In the genomic region with DNA sequence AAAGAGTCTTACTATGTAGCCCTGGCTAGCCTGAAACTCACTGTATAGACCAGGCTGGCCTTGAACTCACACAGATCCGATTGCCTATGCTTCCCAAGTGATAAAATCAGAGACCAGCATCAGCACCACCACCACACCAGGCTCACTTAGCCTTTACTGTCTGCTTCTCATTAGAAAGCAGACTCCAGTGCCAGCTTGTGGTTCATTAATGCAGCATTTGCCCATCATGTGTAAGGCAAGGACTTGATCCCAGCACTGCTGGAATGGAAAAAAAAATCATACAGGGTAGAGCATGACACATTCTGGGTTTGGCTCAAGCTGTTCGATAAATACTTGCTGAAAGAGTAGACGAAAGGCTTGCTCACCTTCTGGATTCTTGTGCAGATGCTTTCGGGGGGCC, we compare ENCODE assay signal across 32 mouse cellular contexts. TPM values are rescaled to one million over a fixed set of nuclear protein-coding genes. Genes with fewer than 3 reads are reported as not detected.
DNase-seq lines count a peak whose midpoint lies in the region; ATAC-seq and TF ChIP-seq lines count a peak whose summit lies in the region.
"Had no signal": no experiment of that assay in that cellular context is flagged by ENCODE, and none has a peak within 500 bp of the region (broad histone marks: within the 10 kb centered on the region; RNA-seq: fewer than 3 reads in every experiment).

No protein-coding gene starts in this region.

- DNase-seq in midbrain, embryonic 10.5 days (ENCODE audit: low spot score), result no peak
- no peak for DNase-seq in heart, postnatal 14 days
- no peak for DNase-seq in kidney, adult 18-20 months
- DNase-seq: adrenal gland, postnatal 25 days; cerebellum, adult 9-11 months; gastrocnemius, postnatal 10 days; kidney, postnatal 36 days; left cerebral cortex, postnatal 4 days; lung, embryonic 14.5 days; lung, postnatal 36 days had no signal

- no peaks in the 10 kb centered on the region for H3K9me3 ChIP-seq in midbrain, embryonic 13.5 days
- H3K9me3 ChIP-seq in midbrain, embryonic 10.5 days (replicated peaks), result no peaks in the 10 kb centered on the region
- H3K9me3 ChIP-seq in hindbrain, embryonic 16.5 days (ENCODE audit: control insufficient read depth, low read length), result no peaks in the 10 kb centered on the region
- no peaks in the 10 kb centered on the region for H3K9me3 ChIP-seq in neural tube, embryonic 14.5 days (ENCODE audit: control insufficient read depth, low read length)
- H3K9me3 ChIP-seq: embryonic facial prominence, embryonic 12.5 days; heart, embryonic 10.5 days; limb, embryonic 15.5 days had no signal

- no peak overlapping the region for H3K27ac ChIP-seq in midbrain, embryonic 13.5 days
- no peak overlapping the region for H3K27ac ChIP-seq in midbrain, embryonic 10.5 days (replicated peaks)
- no peak overlapping the region for H3K27ac ChIP-seq in cortical plate, adult 2 months (ENCODE audit: insufficient read depth, low read length)
- peak overlapping the region; percentile 87; the same call in 1 of the 2 replicates for H3K27ac ChIP-seq in hindbrain, embryonic 16.5 days (ENCODE audit: low read depth, low read length)
- 0 out of 2 replicates have a peak overlapping the region, but pooled peaks have one; percentile 55 for H3K27ac ChIP-seq in neural tube, embryonic 14.5 days (ENCODE audit: low read depth, low read length)
- H3K27ac ChIP-seq: embryonic facial prominence, embryonic 12.5 days; heart, embryonic 10.5 days; limb, embryonic 15.5 days; liver, embryonic 14.5 days; stomach, postnatal 0 days had no signal

- H3K9ac ChIP-seq in midbrain, embryonic 13.5 days (replicated peaks), result no peak overlapping the region
- no peak overlapping the region for H3K9ac ChIP-seq in hindbrain, embryonic 16.5 days (ENCODE audit: low read depth, low read length)
- no peak overlapping the region for H3K9ac ChIP-seq in neural tube, embryonic 14.5 days (replicated peaks; ENCODE audit: low read depth, low read length)
- H3K9ac ChIP-seq: embryonic facial prominence, embryonic 12.5 days; limb, embryonic 15.5 days; liver, embryonic 14.5 days; lung, embryonic 14.5 days had no signal

- TF ChIP-seq CTCF in cortical plate, adult 2 months (IDR thresholded peaks at IDR 0.05; ENCODE audit: extremely low read depth, insufficient read depth, low read length), result no peak

- no peaks in the 10 kb centered on the region for H3K36me3 ChIP-seq in midbrain, embryonic 13.5 days
- no peaks in the 10 kb centered on the region for H3K36me3 ChIP-seq in midbrain, embryonic 10.5 days
- no peaks in the 10 kb centered on the region for H3K36me3 ChIP-seq in hindbrain, embryonic 16.5 days (ENCODE audit: control insufficient read depth, insufficient read depth, low read length)
- H3K36me3 ChIP-seq in neural tube, embryonic 14.5 days (ENCODE audit: control insufficient read depth, insufficient read depth, low read length), result no peaks in the 10 kb centered on the region
- H3K36me3 ChIP-seq: embryonic facial prominence, embryonic 12.5 days; limb, embryonic 15.5 days had no signal

- no peak for ATAC-seq in midbrain, embryonic 13.5 days
- ATAC-seq in hindbrain, embryonic 16.5 days, result no peak
- no peak for ATAC-seq in neural tube, embryonic 14.5 days (ENCODE audit: low read depth)
- ATAC-seq: forebrain, embryonic 14.5 days; intestine, embryonic 16.5 days had no signal

- intact Hi-C loops in heart, postnatal 14 days (cut with DNase I), result no loop called here

- H3K4me1 ChIP-seq in midbrain, embryonic 13.5 days (replicated peaks), result 0 out of 2 replicates have a peak, but pooled peaks cover 8% of the 10 kb centered on the region
- peaks cover 12% of the 10 kb centered on the region for H3K4me1 ChIP-seq in midbrain, embryonic 10.5 days
- H3K4me1 ChIP-seq in cortical plate, adult 2 months (ENCODE audit: control insufficient read depth, insufficient read depth, low read length), result 0 out of 2 replicates have a peak, but pooled peaks cover 2% of the 10 kb centered on the region
- peaks cover 2% of the 10 kb centered on the region; the same call in 1 of the 2 replicates for H3K4me1 ChIP-seq in hindbrain, embryonic 16.5 days (ENCODE audit: control insufficient read depth, insufficient read depth, low read depth, low read length)
- H3K4me1 ChIP-seq in neural tube, embryonic 14.5 days (ENCODE audit: control insufficient read depth, insufficient read depth, low read length), result no peaks in the 10 kb centered on the region

- peaks cover 18% of the 10 kb centered on the region; the same call in 1 of the 2 replicates for H3K27me3 ChIP-seq in midbrain, embryonic 13.5 days
- H3K27me3 ChIP-seq in midbrain, embryonic 10.5 days (ENCODE audit: low read depth, poor library complexity, severe bottlenecking), result peaks cover 39% of the 10 kb centered on the region
- H3K27me3 ChIP-seq in hindbrain, embryonic 16.5 days (replicated peaks; ENCODE audit: control insufficient read depth, insufficient read depth, low read length), result no peaks in the 10 kb centered on the region
- no peaks in the 10 kb centered on the region for H3K27me3 ChIP-seq in neural tube, embryonic 14.5 days (ENCODE audit: control insufficient read depth, insufficient read depth, low read length)

- H3K4me2 ChIP-seq in midbrain, embryonic 13.5 days (replicated peaks), result peak overlapping the region; percentile 50
- peak overlapping the region; percentile 58 for H3K4me2 ChIP-seq in hindbrain, embryonic 16.5 days (ENCODE audit: low read length)
- H3K4me2 ChIP-seq in neural tube, embryonic 14.5 days (ENCODE audit: low read depth, low read length), result peak overlapping the region; percentile 47
- H3K4me2 ChIP-seq: limb, embryonic 15.5 days; lung, embryonic 14.5 days had no signal

- WGBS in midbrain, embryonic 13.5 days, result 93% methylated on average over 4 of the region's 4 CpGs
- WGBS in midbrain, embryonic 10.5 days, result 84% methylated on average over 4 of the region's 4 CpGs
- 89% methylated on average over 4 of the region's 4 CpGs for WGBS in hindbrain, embryonic 16.5 days
- 92% methylated on average over 4 of the region's 4 CpGs for WGBS in neural tube, embryonic 14.5 days

- no peak for TF ChIP-seq POLR2A in cortical plate, adult 2 months (IDR thresholded peaks at IDR 0.05; ENCODE audit: extremely low read depth, insufficient read depth, low read length)

- H3K4me3 ChIP-seq in midbrain, embryonic 13.5 days (replicated peaks), result peak overlapping the region; percentile 41
- no peak overlapping the region for H3K4me3 ChIP-seq in midbrain, embryonic 10.5 days
- peak overlapping the region; percentile 53; the same call in 1 of the 2 replicates for H3K4me3 ChIP-seq in cortical plate, adult 2 months (ENCODE audit: insufficient read depth, low read length)
- H3K4me3 ChIP-seq in hindbrain, embryonic 16.5 days (ENCODE audit: low read length), result peak overlapping the region; percentile 50
- H3K4me3 ChIP-seq in neural tube, embryonic 14.5 days (ENCODE audit: low read depth, low read length), result peak overlapping the region; percentile 39; the same call in 1 of the 2 replicates
- H3K4me3 ChIP-seq: erythroblast, embryonic 14.5 days; limb, embryonic 15.5 days; megakaryocyte, embryonic 14.5 days had no signal

RNA-seq across cellular contexts. Expression of a gene that starts 11.3 kb away (rescaled TPM):
- 12.1 and 13.6 TPM in 2 replicates for polyA plus RNA-seq in midbrain, embryonic 13.5 days (2015; fragmentation: Nextera tagmentation; extraction: Ambion mirVana)
- polyA plus RNA-seq in midbrain, embryonic 10.5 days (2016; fragmentation: Nextera tagmentation; extraction: Ambion mirVana), result 6.4 and 6.6 TPM in 2 replicates
- polyA plus RNA-seq in cortical plate, adult 2 months (2012; rRNA removed), result 27.5 and 32.5 TPM in 2 replicates
- 27.2 and 33.9 TPM in 2 replicates for polyA plus RNA-seq in hindbrain, embryonic 16.5 days (2015; fragmentation: Nextera tagmentation; extraction: Ambion mirVana)
- 20.4 and 24.7 TPM in 2 replicates for polyA plus RNA-seq in neural tube, embryonic 14.5 days (2014; fragmentation: Nextera tagmentation; extraction: Ambion mirVana)
- total RNA-seq in heart, postnatal 14 days (2021), result 10 to 100 TPM; 37.9 to 46.1 TPM
- total RNA-seq: neutrophil, adult 5-6 weeks had no signal
- polyA plus RNA-seq: erythroblast, embryonic 14.5 days had no signal

RNA-seq across cellular contexts. Expression of a gene that starts 19.1 kb away (rescaled TPM):
- polyA plus RNA-seq in midbrain, embryonic 13.5 days (2015; fragmentation: Nextera tagmentation; extraction: Ambion mirVana), result 0.57 and 0.73 TPM in 2 replicates
- not detected in 2 replicates for polyA plus RNA-seq in midbrain, embryonic 10.5 days (2016; fragmentation: Nextera tagmentation; extraction: Ambion mirVana)
- polyA plus RNA-seq in cortical plate, adult 2 months (2012; rRNA removed), result 0.79 and 1.2 TPM in 2 replicates
- polyA plus RNA-seq in hindbrain, embryonic 16.5 days (2015; fragmentation: Nextera tagmentation; extraction: Ambion mirVana), result 0.34 and 0.67 TPM in 2 replicates
- polyA plus RNA-seq in neural tube, embryonic 14.5 days (2014; fragmentation: Nextera tagmentation; extraction: Ambion mirVana), result 0.89 and 1.3 TPM in 2 replicates
- total RNA-seq in heart, postnatal 14 days (2021), result not detected
- total RNA-seq: common myeloid progenitor, adult 5-6 weeks; gastrocnemius, postnatal 10 days; granulocyte monocyte progenitor cell, adult 5-6 weeks; hematopoietic stem cell, adult 5-6 weeks; left cerebral cortex, adult 18-20 months; neutrophil, adult 5-6 weeks had no signal
- polyA plus RNA-seq: embryonic facial prominence, embryonic 12.5 days; erythroblast, embryonic 14.5 days; forebrain, embryonic 14.5 days; heart, embryonic 10.5 days; heart, embryonic 16.5 days; intestine, embryonic 16.5 days; kidney, embryonic 14.5 days; limb, embryonic 15.5 days; liver, embryonic 14.5 days; lung, embryonic 14.5 days; small intestine, adult 2 months; stomach, postnatal 0 days; urinary bladder, adult 2 months had no signal

RNA-seq across cellular contexts. Expression of a gene that starts 21.9 kb away (rescaled TPM):
- 1.2 and 1.3 TPM in 2 replicates for polyA plus RNA-seq in midbrain, embryonic 13.5 days (2015; fragmentation: Nextera tagmentation; extraction: Ambion mirVana)
- 2.0 and 2.1 TPM in 2 replicates for polyA plus RNA-seq in midbrain, embryonic 10.5 days (2016; fragmentation: Nextera tagmentation; extraction: Ambion mirVana)
- 12.2 and 12.8 TPM in 2 replicates for polyA plus RNA-seq in cortical plate, adult 2 months (2012; rRNA removed)
- 2.3 and 3.4 TPM in 2 replicates for polyA plus RNA-seq in hindbrain, embryonic 16.5 days (2015; fragmentation: Nextera tagmentation; extraction: Ambion mirVana)
- polyA plus RNA-seq in neural tube, embryonic 14.5 days (2014; fragmentation: Nextera tagmentation; extraction: Ambion mirVana), result 1.6 and 2.2 TPM in 2 replicates
- total RNA-seq in heart, postnatal 14 days (2021), result 1 to 10 TPM; 4.5 to 5.5 TPM
- polyA plus RNA-seq: erythroblast, embryonic 14.5 days had no signal

RNA-seq across cellular contexts. Expression of a gene that starts 29.0 kb away (rescaled TPM):
- polyA plus RNA-seq in midbrain, embryonic 13.5 days (2015; fragmentation: Nextera tagmentation; extraction: Ambion mirVana), result 30.4 and 31.6 TPM in 2 replicates
- polyA plus RNA-seq in midbrain, embryonic 10.5 days (2016; fragmentation: Nextera tagmentation; extraction: Ambion mirVana), result 68.4 and 84.6 TPM in 2 replicates
- 33.8 and 37.5 TPM in 2 replicates for polyA plus RNA-seq in cortical plate, adult 2 months (2012; rRNA removed)
- 30.0 and 36.9 TPM in 2 replicates for polyA plus RNA-seq in hindbrain, embryonic 16.5 days (2015; fragmentation: Nextera tagmentation; extraction: Ambion mirVana)
- polyA plus RNA-seq in neural tube, embryonic 14.5 days (2014; fragmentation: Nextera tagmentation; extraction: Ambion mirVana), result 25.5 and 30.6 TPM in 2 replicates
- total RNA-seq in heart, postnatal 14 days (2021), result 10 to 100 TPM; 51.9 to 61.2 TPM

RNA-seq across cellular contexts. Expression of a gene that starts 44.6 kb away (rescaled TPM):
- polyA plus RNA-seq in midbrain, embryonic 13.5 days (2015; fragmentation: Nextera tagmentation; extraction: Ambion mirVana), result 718 and 727 TPM in 2 replicates
- 856 and 1,017 TPM in 2 replicates for polyA plus RNA-seq in midbrain, embryonic 10.5 days (2016; fragmentation: Nextera tagmentation; extraction: Ambion mirVana)
- polyA plus RNA-seq in cortical plate, adult 2 months (2012; rRNA removed), result 1,839 and 1,926 TPM in 2 replicates
- polyA plus RNA-seq in hindbrain, embryonic 16.5 days (2015; fragmentation: Nextera tagmentation; extraction: Ambion mirVana), result 487 and 500 TPM in 2 replicates
- 594 and 606 TPM in 2 replicates for polyA plus RNA-seq in neural tube, embryonic 14.5 days (2014; fragmentation: Nextera tagmentation; extraction: Ambion mirVana)
- total RNA-seq in heart, postnatal 14 days (2021), result 100 to 1,000 TPM; 607 to 680 TPM

Comparison
In these comparisons a context has a peak if more than half of its experiments do, and no peak if none do; other contexts are left out.
1. H3K27ac ChIP-seq: peak in hindbrain, embryonic 16.5 days (single experiment) and neural tube, embryonic 14.5 days (single experiment); none in midbrain, embryonic 13.5 days (single experiment), midbrain, embryonic 10.5 days (single experiment) and cortical plate, adult 2 months (single experiment).
2. Peak in every context shown above with its lines, with median percentiles within 50 percentile points of each other: H3K4me2 ChIP-seq.